Mouse (Mus musculus): ENCODE data around the gene Atp8a2. TPM values are rescaled to one million over a fixed set of nuclear protein-coding genes. Genes with fewer than 3 reads are reported as not detected.

Atp8a2 gene
- polyA plus RNA-seq, 1 experiment from 2014 or later: 4.9 TPM

DNA sequence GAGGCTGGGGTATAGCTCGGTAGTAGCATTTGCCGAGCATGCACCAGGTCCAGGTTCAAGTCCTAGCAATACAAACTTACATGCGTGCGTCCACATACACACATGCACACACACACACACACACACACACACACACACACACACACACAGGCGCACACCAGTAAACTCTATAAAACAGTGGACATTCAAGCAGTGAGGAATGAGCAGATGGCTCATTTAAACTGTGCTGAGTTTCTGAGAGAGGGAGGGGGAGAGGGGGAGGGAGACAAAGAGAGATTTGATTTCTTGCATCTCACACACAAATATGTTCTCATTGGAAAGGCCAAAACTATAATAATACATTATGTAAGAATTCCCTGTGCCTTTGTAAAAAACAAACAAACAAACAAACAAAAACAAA is 980 bp downstream of the Atp8a2 start:
- Histone ChIP-seq H3K4me1 (replicated peaks; ENCODE audit: control insufficient read depth, insufficient read depth, low read length) (no peaks in the 10 kb centered on the region), H3K36me3 (ENCODE audit: control insufficient read depth, insufficient read depth, low read length) (no peaks in the 10 kb centered on the region), H3K9me3 (ENCODE audit: control insufficient read depth, low read length) (no peaks in the 10 kb centered on the region), H3K4me2 (ENCODE audit: low read depth, low read length, severe bottlenecking) (no peak overlapping the region), H3K27ac (ENCODE audit: low read depth, low read length) (no peak overlapping the region), H3K4me3 (ENCODE audit: low read depth, low read length) (no peak overlapping the region), H3K27me3 (ENCODE audit: control insufficient read depth, insufficient read depth, low read length) (no peaks in the 10 kb centered on the region), H3K9ac (ENCODE audit: low read length) (no peak overlapping the region)
- ATAC-seq (replicated peaks; ENCODE audit: low FRiP score): no peak
- DNase-seq (ENCODE audit: low spot score): no peak
- whole genome bisulfite sequencing: 89% methylated on average over 5 of the region's 5 CpGs

DNA sequence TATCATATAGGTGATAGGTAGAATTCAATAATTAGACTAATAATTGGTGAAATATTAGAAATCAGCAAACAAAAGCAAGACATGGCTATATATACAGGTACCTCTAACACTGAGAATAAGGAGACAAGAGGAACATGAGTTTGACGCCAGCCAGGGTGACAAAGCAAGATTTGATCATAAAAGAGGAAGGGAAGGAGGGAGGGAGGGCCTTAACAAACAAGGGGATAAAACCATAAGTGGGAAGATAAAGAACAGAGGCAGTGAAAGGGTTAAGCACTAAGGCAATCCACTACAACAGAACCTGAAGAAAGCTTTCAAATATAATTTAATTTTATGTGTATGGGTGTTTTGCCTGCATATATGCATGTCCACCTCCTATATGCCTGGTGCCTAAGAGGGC is 2.4 kb downstream of the Atp8a2 start:
- ATAC-seq (replicated peaks; ENCODE audit: low FRiP score) (no peak), DNase-seq (ENCODE audit: low spot score) (no peak)
- Histone ChIP-seq H3K4me2 (ENCODE audit: low read depth, low read length, severe bottlenecking) (no peak overlapping the region), H3K9me3 (ENCODE audit: control insufficient read depth, low read length) (no peaks in the 10 kb centered on the region), H3K36me3 (ENCODE audit: control insufficient read depth, insufficient read depth, low read length) (no peaks in the 10 kb centered on the region), H3K27ac (ENCODE audit: low read depth, low read length) (no peak overlapping the region), H3K27me3 (ENCODE audit: control insufficient read depth, insufficient read depth, low read length) (no peaks in the 10 kb centered on the region), H3K4me3 (ENCODE audit: low read depth, low read length) (no peak overlapping the region), H3K4me1 (replicated peaks; ENCODE audit: control insufficient read depth, insufficient read depth, low read length) (no peaks in the 10 kb centered on the region), H3K9ac (ENCODE audit: low read length) (no peak overlapping the region)
- WGBS: 91% methylated on average over 1 of the region's 1 CpGs

DNA sequence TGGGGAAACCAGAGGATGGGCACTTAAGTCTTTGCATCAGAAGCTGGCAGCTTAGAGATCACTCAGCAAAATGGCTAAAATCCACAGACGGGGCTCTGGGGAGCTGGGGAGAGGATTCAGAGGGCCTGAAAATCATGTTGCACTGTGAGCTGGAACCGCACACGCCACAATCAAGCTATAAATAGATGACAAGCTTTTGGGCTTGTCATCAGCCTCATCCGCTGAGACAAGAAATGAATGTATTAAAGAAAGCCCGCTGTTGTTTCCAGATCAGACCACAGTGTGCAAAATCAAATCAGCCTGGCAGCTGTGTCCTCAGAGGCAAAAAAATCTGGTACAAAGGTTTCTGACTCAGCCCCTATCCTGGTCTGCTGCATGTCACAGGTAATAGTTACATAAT is 7.2 kb downstream of the Atp8a2 start:
- 95% methylated on average over 5 of the region's 5 CpGs for WGBS
- no peak for ATAC-seq (replicated peaks; ENCODE audit: low FRiP score)
- no peak overlapping the region for H3K4me2 ChIP-seq (ENCODE audit: low read depth, low read length, severe bottlenecking)

DNA sequence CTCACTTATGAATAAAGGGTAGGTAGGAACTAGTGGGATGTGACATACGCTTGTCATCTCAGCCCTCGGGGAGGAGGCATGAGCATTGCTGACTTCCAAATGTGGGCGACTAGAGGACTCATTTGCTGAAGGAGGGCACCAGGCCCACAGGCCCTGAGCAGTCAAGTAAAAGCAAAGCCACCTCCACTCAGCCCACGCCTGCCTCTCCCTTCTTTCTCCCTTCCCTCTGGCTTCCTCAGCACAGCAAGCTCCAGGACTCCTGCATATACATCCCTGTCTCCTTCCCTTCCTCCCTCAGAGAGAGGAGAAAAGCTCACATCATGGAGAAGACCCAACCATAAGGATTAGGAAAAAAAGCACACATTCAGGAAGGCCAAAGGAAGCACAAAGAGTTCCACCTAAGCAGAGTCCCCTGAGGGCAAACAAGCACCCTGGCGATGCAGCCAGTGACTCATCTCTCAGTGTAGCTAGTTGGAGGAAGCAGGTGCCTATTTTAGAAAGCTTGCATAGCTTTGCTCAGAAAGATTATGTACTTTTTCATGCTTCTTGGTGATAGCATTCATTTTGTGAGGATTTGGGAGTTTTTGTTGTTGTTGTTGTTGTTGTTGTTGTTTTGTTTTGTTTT is 8.7 kb downstream of the Atp8a2 start:
- Histone ChIP-seq H3K4me1 (replicated peaks; ENCODE audit: control insufficient read depth, insufficient read depth, low read length) (no peaks in the 10 kb centered on the region), H3K27me3 (ENCODE audit: control insufficient read depth, insufficient read depth, low read length) (no peaks in the 10 kb centered on the region), H3K4me2 (ENCODE audit: low read depth, low read length, severe bottlenecking) (no peak overlapping the region), H3K27ac (ENCODE audit: low read depth, low read length) (no peak overlapping the region), H3K4me3 (ENCODE audit: low read depth, low read length) (no peak overlapping the region), H3K9ac (ENCODE audit: low read length) (no peak overlapping the region), H3K9me3 (ENCODE audit: control insufficient read depth, low read length) (no peaks in the 10 kb centered on the region), H3K36me3 (ENCODE audit: control insufficient read depth, insufficient read depth, low read length) (no peaks in the 10 kb centered on the region)
- ATAC-seq (replicated peaks; ENCODE audit: low FRiP score) (no peak), DNase-seq (ENCODE audit: low spot score) (no peak)
- 81% methylated on average over 5 of the region's 5 CpGs for WGBS

More for the DNA sequence above, 7.2 kb downstream of the Atp8a2 start:
- Histone ChIP-seq H3K4me3 (ENCODE audit: low read depth, low read length) (no peak overlapping the region), H3K4me1 (replicated peaks; ENCODE audit: control insufficient read depth, insufficient read depth, low read length) (no peaks in the 10 kb centered on the region), H3K9ac (ENCODE audit: low read length) (no peak overlapping the region), H3K27ac (ENCODE audit: low read depth, low read length) (no peak overlapping the region), H3K36me3 (ENCODE audit: control insufficient read depth, insufficient read depth, low read length) (no peaks in the 10 kb centered on the region), H3K9me3 (ENCODE audit: control insufficient read depth, low read length) (no peaks in the 10 kb centered on the region), H3K27me3 (ENCODE audit: control insufficient read depth, insufficient read depth, low read length) (no peaks in the 10 kb centered on the region)
- DNase-seq (ENCODE audit: low spot score): no peak

- Histone ChIP-seq H3K9ac (ENCODE audit: low read length) (no peak overlapping the region), H3K36me3 (ENCODE audit: control insufficient read depth, insufficient read depth, low read length) (no peaks in the 10 kb centered on the region), H3K27me3 (ENCODE audit: control insufficient read depth, insufficient read depth, low read length) (peaks cover 15% of the 10 kb centered on the region), H3K4me1 (replicated peaks; ENCODE audit: control insufficient read depth, insufficient read depth, low read length) (peaks cover 7% of the 10 kb centered on the region; the same call in 1 of the 2 replicates), H3K4me3 (ENCODE audit: low read depth, low read length) (no peak overlapping the region), H3K9me3 (ENCODE audit: control insufficient read depth, low read length) (no peaks in the 10 kb centered on the region), H3K4me2 (ENCODE audit: low read depth, low read length, severe bottlenecking) (no peak overlapping the region), H3K27ac (ENCODE audit: low read depth, low read length) (no peak overlapping the region)
- ATAC-seq (replicated peaks; ENCODE audit: low FRiP score): no peak
- 94% methylated on average over 2 of the region's 2 CpGs for WGBS
- DNase-seq (ENCODE audit: low spot score): no peak
These were observed 15.7 kb downstream of the Atp8a2 start for GRCm38 (mm10) chr14:60181306-60181705.

DNA sequence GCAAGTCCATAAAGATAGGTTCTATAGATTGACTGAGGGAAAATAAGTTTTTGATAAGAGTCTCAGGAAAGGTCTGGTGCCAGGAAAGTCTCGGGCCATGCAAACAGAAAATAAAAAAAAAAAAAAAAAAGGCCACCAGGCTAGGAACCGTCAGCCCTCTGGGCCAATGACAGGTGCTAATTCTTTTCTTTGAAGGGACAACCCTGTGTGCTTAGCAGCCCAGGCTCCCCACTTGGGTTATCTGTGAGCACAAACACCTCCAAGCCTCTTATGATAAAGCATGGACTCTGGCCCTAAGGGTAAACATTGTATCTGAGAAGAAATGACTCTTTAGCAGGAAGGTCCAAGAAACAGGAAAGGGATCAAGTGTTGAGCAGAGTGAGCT is 18.4 kb downstream of the Atp8a2 start:
- Histone ChIP-seq H3K4me2 (ENCODE audit: low read depth, low read length, severe bottlenecking) (no peak overlapping the region), H3K4me1 (replicated peaks; ENCODE audit: control insufficient read depth, insufficient read depth, low read length) (peaks cover 7% of the 10 kb centered on the region; the same call in 1 of the 2 replicates), H3K9me3 (ENCODE audit: control insufficient read depth, low read length) (no peaks in the 10 kb centered on the region), H3K27me3 (ENCODE audit: control insufficient read depth, insufficient read depth, low read length) (peaks cover 19% of the 10 kb centered on the region), H3K4me3 (ENCODE audit: low read depth, low read length) (no peak overlapping the region), H3K9ac (ENCODE audit: low read length) (no peak overlapping the region), H3K27ac (ENCODE audit: low read depth, low read length) (no peak overlapping the region), H3K36me3 (ENCODE audit: control insufficient read depth, insufficient read depth, low read length) (no peaks in the 10 kb centered on the region)
- WGBS: 44% methylated on average over 2 of the region's 2 CpGs
- no peak for DNase-seq (ENCODE audit: low spot score)
- no peak for ATAC-seq (replicated peaks; ENCODE audit: low FRiP score)

DNA sequence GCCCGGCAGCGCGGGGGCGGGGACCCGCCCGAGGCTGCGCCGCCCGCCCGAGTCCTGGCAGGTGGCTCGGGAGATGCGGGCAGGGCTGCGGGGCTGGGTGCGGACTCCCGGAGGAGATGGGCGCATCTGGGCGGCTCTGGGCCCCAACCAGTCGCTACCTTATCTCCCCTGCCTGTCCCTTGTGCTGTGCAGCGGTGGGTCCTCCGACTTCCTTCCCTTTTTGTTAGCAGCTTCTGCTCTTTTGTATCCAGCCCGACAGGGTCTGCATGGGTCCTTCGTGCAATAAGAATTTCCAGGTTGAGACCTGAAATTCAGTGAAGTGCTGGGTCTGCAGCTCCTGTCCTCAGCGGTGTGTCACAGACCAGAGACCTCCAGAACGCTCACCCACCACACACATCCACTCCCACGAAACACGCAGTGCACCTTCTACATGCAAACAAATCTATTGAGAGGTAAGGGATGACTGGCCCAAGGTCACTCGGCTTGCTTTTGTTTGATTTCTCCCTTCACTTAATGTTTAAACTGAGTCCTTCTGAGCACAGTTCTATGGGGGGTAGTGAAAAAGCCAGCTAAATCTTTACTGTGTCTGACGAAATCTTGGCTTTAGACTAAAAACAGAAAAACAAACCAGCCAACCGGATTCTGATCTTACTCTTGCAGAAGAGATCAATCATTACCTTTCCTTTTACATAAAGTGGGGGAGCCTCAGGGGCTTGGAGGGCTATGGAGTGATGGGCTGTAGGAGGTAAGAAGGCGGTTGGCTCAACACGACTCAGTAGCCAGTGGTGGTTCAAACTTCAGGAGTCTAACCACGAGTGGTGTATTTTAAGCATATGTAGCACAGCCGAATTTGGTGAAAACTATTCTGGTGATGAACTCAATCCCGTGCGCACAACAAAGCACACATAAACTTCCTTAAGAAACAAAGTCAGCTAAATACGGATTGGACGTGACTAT is 19.1 kb downstream of the Atp8a2 start:
- Histone ChIP-seq H3K27ac (ENCODE audit: low read depth, low read length) (no peak overlapping the region), H3K4me1 (replicated peaks; ENCODE audit: control insufficient read depth, insufficient read depth, low read length) (peaks cover 7% of the 10 kb centered on the region; the same call in 1 of the 2 replicates), H3K9ac (ENCODE audit: low read length) (peak overlapping the region; percentile 68), H3K36me3 (ENCODE audit: control insufficient read depth, insufficient read depth, low read length) (no peaks in the 10 kb centered on the region), H3K9me3 (ENCODE audit: control insufficient read depth, low read length) (no peaks in the 10 kb centered on the region), H3K4me2 (ENCODE audit: low read depth, low read length, severe bottlenecking) (peak overlapping the region; percentile 99), H3K4me3 (ENCODE audit: low read depth, low read length) (peak overlapping the region; percentile 70), H3K27me3 (ENCODE audit: control insufficient read depth, insufficient read depth, low read length) (peaks cover 19% of the 10 kb centered on the region)
- DNase-seq (ENCODE audit: low spot score) (peak; percentile 61), ATAC-seq (replicated peaks; ENCODE audit: low FRiP score) (peak; percentile 66)
- 22% methylated on average over 31 of the region's 37 CpGs for WGBS

DNA sequence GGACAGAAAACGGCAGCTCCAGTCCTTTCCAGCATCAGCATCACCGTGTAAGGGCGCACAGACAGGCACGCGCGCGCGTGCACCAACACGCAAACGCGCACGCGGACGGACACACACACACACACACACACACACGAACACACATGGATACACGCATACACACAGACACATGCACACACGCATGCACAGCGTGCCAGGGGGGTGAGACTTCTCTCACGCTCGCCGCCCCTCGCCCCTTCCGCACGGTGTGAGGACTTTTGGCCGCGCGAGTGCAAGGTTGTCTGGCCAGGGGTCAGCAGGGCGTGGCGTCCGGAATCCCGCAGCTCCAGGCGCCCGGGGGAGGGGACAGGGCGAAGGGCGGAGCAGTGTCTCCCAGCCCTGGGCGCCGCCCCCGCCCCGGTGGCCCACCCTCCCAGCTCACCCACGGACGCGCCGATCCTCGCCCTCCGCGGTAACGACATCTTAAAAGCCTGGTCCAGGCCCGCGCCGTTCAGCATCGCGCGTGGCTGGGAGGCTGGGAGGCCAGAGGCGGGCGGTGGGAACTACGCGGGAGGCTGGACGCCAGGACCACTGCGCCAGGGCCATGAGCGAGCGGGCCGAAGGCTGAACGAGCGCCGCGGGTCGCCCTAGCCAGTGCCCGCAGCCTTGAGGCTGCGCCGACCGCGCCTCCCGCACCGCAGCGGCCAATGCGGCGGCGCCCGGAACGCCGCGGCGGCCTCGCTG is 19.9 kb downstream of the Atp8a2 start:
- H3K27me3 ChIP-seq (ENCODE audit: control insufficient read depth, insufficient read depth, low read length): peaks cover 19% of the 10 kb centered on the region
- WGBS: under 1% methylated on average over 81 of the region's 84 CpGs
- peak overlapping the region; percentile 70 for H3K4me3 ChIP-seq (ENCODE audit: low read depth, low read length)
- H3K9ac ChIP-seq (ENCODE audit: low read length): peak overlapping the region; percentile 68
- H3K4me2 ChIP-seq (ENCODE audit: low read depth, low read length, severe bottlenecking): peak overlapping the region; percentile 99
- peak; percentile 69 for DNase-seq (ENCODE audit: low spot score)
- no peak overlapping the region for H3K27ac ChIP-seq (ENCODE audit: low read depth, low read length)
- peaks cover 7% of the 10 kb centered on the region; the same call in 1 of the 2 replicates for H3K4me1 ChIP-seq (replicated peaks; ENCODE audit: control insufficient read depth, insufficient read depth, low read length)
- H3K36me3 ChIP-seq (ENCODE audit: control insufficient read depth, insufficient read depth, low read length): no peaks in the 10 kb centered on the region
- no peaks in the 10 kb centered on the region for H3K9me3 ChIP-seq (ENCODE audit: control insufficient read depth, low read length)
- peak; percentile 73 for ATAC-seq (replicated peaks; ENCODE audit: low FRiP score)

Data from forebrain, embryonic 11.5 days (tissue).